Mouse (Mus musculus) layer of hippocampus, postnatal 14 days (tissue): ENCODE results near the gene Gjc1. TPM values are rescaled to one million over a fixed set of nuclear protein-coding genes. Genes with fewer than 3 reads are reported as not detected.

Experiments
- DNase-seq, 2 experiments: peaks; one replicate each; pipeline ENCODE4 v3.0.0; 2021 to 2022; ENCODE audit warnings: low spot score in 2 of 2, mixed read lengths in 1 of 2
- long read RNA-seq, 2 experiments: library from polyadenylated mRNA; stranded (forward); transcript quantifications; one replicate each; pipeline ENCODE4 v2.0.0; 2021
- total RNA-seq, 2 experiments: library from RNA; stranded (reverse); gene quantifications; 2 replicates each; pipeline ENCODE4 v1.2.3; 2021

Gjc1 gene
- total RNA-seq: 10 to 100 TPM; 10.3 to 12.9 TPM
- long read RNA-seq, experiment 1, transcript Gjc1-201 (3 exons, 1,903 nt): major isoform, 6 of 10 reads
- long read RNA-seq, experiment 1, partial matches to known transcripts: 0 of 10 reads
- long read RNA-seq, experiment 1, other reads (novel, unspliced or antisense): 4 of 10 reads
- long read RNA-seq, experiment 2, transcript Gjc1-201 (3 exons, 1,903 nt): major isoform, 5 of 13 reads
- long read RNA-seq, experiment 2, partial matches to known transcripts: 0 of 13 reads
- long read RNA-seq, experiment 2, other reads (novel, unspliced or antisense): 5 of 13 reads

DNA sequence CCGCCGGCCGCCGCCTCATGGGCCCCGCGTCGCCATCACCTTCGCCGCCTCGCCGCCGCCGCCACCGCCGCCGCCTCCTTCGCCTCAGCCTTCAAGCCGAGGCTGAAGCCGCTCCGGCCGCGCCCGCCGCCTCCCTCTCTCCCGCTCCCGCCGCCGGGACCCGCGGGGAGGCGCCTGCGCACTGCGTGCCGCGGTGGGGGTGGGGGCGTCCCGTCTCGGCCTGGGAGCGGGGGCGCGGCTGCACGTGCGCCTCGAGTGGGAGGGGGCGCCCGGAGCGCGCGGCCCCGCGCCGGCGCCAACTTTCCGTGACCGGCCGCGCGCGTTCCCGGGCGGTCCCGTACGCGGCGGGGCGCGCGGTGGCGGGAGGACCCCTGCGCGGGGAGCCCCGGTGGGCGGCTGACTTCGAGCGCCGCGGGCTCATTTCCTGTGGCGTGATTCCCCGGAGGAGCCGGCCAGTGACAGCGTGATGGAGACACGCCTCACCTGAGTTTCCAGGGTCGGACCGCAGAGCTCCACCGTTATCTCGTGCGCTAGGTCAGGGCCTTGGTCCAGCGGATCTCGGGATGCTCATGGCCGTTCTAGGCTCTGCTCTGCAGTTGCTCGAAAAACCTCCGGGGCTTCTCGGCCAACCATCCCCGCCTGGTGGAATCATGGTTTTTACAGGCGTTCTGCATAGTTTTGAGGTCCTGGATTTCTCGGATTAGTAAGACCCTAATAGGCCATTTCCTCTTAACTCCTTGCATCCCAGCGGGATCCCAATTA, at the start of gene Gjc1:
Gjc1 (minus strand) TSS at position 680 of the 762 bp plus-strand sequence.
- peak; percentile 29 to 45 for DNase-seq

DNA sequence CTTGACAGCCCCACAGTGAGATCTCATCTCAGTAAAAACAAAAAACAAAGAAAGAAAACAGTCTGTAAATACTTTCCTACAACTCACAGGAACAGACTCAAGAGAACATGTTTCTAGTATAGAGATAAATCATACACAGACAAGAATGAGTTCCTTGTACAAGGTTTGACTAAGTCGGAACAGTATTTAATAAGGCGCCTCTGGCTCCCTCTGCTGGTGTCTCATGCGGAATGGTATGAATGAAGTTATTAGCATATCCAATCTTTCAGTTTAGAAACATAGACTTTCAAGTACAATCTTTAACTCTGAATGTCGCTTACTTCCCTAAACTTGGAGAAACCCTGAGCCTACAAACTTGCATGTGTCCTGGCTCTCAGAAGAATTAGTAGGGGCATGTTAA, 44.8 kb upstream of the Gjc1 start:
- DNase-seq: peak; percentile 32 to 73

DNA sequence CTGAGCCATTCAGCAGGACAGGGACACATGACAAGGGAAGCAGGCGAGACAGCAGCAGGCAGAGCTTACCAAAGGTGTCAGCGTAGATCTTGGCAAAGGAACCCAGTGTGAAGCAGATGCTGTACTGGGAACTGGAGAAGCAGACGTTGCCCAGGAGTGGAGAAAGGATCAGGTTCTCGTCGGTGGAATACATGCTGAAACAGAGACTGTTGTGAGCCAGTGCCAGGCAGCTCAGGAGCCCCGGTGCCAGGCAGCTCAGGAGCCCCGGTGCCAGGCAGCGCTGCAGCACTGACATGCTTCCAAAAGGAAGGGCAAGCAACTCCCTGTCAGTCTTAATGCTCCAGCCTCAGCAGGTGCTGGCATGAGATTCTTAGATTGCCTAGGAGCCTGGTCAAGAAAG, 40.4 kb upstream of the Gjc1 start:
- DNase-seq: no peak

- DNase-seq: peak; percentile 14 to 28
Measured at GRCm38 (mm10) chr11:102858951-102859350, 39.5 kb upstream of the Gjc1 start.

- no peak for DNase-seq
Measured at GRCm38 (mm10) chr11:102855941-102856340, 36.4 kb upstream of the Gjc1 start.

DNA sequence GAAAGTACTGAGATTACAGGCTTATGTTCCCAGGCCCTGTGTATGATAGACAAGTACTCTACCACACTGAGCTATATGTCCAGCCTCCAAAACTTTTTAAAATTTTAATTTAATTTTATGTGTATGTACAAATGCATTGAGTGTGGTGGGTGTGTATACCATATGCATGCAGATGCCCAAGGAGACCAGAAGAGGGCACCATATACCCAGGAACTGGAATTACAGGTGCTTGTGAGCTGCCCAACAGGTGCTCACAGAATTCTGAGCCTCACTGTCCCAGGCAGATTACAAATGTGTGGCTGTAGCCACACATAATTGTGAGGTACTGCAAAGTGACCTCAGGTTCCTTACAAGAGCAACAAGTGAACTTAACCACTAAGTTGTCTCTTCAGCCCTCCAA, 34.3 kb upstream of the Gjc1 start:
- DNase-seq: no peak

- peak in 1 of 2 experiments; percentile 34 for DNase-seq
Measured at GRCm38 (mm10) chr11:102851883-102852282, 32.4 kb upstream of the Gjc1 start.

DNA sequence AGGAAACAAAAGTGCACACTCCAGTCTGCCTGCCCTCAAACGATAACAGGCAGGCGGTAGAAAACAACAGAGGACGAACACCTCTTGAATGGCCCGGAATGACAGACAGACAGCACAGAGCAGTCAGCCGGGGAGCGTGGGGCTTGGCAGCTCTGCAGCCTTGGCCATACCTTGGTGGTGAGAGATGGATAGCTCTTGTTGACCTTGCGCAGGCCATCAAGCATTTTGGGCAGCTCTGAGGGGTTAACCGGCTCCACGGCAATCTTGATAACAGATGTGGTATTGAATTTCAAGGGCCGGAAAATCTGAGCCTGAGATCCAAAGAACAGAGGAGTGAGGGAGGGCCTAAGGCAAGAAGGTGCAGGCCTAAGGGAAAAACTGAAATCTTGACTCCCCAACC, 26.4 kb upstream of the Gjc1 start:
- DNase-seq: no peak

DNA sequence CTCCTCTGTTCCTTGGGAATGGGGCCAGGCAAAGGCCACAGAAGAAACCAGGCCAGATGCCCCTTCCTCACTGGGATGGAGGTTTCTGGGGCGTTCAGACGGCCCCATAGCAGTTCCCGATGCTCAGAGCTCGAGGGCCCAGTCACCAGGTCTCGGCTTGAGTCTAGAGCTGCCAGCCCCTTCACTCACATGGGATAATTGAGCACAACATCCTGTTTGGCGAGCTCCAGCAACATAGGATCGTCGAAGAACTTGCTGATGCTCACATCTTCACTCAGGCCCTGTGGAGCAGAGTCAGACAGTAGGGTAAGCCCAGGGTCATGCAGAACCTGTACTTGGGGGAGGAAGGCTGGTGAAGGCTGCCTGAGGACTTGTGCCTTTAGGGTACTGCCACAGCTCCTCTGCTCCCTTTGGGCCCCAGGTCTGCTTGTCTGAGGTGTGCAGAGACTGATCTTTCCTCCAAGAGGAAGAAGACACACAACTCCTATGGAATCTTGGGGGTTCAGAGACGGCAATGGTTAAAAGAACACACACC, 19.2 kb upstream of the Gjc1 start:
- DNase-seq: no peak

DNA sequence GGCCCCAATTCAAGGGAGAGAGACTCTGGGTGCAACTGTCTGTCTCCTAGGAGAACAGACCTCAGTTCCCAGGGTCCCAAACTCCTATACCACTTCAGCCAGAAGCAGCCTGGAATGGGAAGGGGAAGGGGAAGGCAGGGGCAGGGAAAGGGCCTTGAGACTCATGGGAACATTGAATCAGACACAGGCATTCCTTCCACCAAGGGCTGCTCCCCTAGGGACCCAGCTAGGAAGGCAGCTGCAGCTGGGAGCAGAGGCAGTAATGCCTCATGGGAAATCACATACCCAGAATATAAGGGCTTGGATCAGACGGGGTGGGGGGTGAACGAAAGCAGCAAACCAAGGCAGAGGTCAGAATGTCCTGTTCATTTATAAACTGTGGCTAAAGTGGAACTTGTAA, 18.6 kb upstream of the Gjc1 start:
- no peak for DNase-seq

GRCm38 (mm10) chr11:102837385-102837784, 17.9 kb upstream of the Gjc1 start:
- no peak for DNase-seq

- no peak for DNase-seq
Measured at GRCm38 (mm10) chr11:102836146-102836545, 16.6 kb upstream of the Gjc1 start.

DNA sequence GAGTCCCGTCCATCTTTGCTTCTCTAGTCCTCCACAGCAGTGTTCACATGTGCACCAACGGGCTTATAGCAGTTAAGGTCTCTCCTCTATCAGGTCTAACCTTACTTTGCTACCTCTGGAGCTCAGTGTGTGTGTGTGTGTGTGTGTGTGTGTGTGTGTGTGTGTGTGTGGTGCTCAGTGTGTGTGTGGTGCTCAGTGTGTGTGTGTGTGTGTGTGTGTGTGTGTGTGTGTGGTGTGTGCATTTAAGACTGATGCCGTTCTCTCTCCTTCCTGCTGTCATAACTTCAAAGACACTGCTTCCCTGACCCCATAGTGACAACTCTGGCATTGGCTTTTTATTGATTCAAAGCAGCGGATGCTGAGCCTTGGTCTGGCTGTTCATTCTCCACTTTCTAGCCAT, 16.0 kb upstream of the Gjc1 start, which contains the start of gene Higd1b:
Higd1b (plus strand) TSS at position 301 of the 400 bp plus-strand sequence.
- no peak for DNase-seq

DNA sequence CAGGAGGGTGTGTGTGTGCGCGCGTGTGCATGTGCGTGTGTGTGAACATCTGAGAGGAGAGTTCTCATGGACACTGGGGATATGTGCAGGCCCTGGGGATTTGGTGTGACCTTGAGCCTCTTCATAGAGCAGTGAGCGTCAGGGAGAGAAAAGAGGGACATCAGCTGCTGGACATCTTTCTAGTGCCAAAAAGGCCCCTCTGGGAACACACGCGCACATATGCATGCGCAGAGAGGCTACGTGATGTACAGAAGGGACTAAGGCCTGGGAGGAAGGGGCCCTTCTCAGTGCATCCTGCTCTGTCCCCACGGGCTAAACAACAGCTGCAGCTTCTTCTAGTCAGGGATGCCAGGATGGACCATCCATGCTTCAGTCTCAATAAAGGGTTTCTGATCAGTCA, 14.7 kb upstream of the Gjc1 start:
- DNase-seq: no peak

GRCm38 (mm10) chr11:102832700-102833297, 13.3 kb upstream of the Gjc1 start:
- no peak for DNase-seq

GRCm38 (mm10) chr11:102830276-102830675, 10.8 kb upstream of the Gjc1 start:
- DNase-seq: no peak

DNA sequence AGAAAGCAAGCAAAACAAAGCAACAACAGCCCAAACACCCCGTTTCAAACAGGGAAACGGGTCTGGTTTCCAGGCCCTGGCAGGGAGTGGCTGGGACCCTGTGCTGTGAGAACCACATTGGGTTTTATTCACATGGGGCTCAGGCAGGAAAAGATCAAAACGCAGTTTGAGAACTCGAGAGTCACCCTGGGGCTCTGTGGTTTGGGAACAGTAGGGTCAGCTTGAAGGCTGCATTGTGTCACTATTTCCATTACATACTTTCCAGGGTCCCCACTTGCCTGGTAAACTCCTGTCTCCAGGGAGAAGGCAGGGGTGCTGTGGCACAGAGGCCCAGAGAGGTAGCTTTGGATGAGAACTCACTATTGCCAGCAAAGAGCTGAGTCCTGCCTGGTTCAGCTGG, 7.6 kb upstream of the Gjc1 start:
- no peak for DNase-seq

- no peak for DNase-seq
Measured at GRCm38 (mm10) chr11:102826476-102826875, 7.0 kb upstream of the Gjc1 start.

DNA sequence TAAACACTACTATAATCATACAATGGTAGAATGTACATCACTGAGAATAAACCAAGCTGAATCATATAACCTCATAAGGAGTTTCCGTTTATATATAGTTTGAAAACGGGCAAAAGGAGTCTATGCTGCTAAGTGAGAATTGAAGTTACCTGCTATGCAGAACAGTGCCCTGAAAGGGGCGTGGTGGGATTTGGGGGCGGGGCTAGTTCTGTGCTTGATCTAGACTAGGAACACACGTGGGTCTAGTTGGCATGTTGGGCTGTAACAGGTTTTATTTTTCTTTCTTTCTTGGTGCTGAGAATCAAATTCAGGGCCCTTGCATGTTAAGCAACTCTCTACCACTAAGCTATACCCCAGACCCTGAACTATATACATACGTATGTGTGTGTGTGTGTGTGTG, 1.7 kb upstream of the Gjc1 start:
- DNase-seq: no peak

DNA sequence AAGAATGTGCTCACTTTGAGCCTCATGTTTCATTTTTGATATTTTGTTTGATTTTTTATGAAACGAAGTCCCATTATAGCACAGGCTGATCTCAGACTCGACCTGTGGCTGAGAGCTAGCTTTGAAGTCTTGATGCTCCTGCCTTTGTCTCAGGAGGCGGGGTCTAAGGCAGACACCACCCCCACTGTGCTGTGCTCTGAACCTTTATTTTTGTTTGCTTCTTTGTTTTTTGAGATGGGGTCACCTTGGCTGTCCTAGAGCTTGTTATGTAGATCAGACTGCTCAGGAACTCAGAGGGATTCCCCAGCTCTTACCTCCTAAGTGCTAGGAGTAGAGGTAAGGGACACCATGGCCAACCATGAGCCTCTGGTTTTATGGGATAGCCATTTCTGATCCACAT, 932 bp upstream of the Gjc1 start:
- no peak for DNase-seq

DNA sequence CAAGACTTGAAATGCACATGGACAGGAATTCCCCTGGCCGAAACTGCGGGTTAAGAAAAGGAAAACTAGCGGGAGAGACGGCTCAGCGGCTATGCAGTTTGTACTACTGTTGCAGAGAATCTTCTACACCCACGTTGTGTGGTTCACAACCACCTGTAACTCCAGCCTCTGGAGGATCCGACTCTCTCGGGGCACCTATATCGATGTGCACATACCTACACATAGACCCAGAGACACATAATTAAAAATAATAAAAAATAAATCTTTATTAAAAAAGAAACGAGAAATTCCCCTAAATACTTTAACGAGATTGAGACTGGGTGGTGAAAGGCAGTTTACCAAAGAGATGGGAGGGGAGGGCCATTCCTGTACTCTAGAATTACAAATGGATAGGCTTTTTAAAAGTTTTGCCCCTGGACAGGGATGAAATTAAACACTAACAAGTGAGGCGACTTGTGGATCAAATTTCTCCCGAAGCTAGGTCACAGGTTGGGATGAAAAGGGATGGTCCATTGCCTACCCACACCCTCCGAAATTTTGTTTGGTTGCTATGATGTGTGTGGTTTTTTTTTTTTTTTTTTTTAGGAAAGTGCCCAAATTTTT, 384 bp upstream of the Gjc1 start:
- no peak for DNase-seq
